Mouse (Mus musculus): ENCODE data around the gene Lpp.
"Not testable (repeated sequence)": the region's sequence is repeated elsewhere in the genome, so short reads cannot be mapped to it uniquely, and the experiment has no call there.

Gene Lpp

GRCm38 (mm10) chr16:25021743-25022359, 628.5 kb downstream of the Lpp start:
- not testable (repeated sequence) for DNase-seq

- DNase-seq = no peak
Measured at GRCm38 (mm10) chr16:25024591-25024990, 631.3 kb downstream of the Lpp start.

DNA sequence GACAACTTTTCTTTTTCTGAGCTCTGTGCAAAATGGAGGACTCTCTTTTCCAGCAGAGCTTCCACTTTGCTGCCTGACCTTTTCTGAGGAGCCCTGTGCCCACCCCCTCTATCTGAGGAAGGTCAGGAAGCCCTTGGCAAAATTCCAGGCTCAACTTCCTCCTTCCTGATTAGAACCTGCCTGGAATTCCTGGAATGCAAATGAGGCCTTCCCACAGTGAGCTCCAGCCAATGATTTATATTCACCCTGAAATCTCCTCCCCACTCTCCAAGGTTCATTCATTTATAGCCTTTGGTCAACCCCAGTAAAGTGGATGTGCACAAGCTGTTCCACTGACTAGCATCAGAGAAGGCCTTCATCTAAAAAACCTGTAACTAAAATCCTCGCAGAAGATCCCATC, 632.9 kb downstream of the Lpp start:
- DNase-seq = peak; percentile 50

DNA sequence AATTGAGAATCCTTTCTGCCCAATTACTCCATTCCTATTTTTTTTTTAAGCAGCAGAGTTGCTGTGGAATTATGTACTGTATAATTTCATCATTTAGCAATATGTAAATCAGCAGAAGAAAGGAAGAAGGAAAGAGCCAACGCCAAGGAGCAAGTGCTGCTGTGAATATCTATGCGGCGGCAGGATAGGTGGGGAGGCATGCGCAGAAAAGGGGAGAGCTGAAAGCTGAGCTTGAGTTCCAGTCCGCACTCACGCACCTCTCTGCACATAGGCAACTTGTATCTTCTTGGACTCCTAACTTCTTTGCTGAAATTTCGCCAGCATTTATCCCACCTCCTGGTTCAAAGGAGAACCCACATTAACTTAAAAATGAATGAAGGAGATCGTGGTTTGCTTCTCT, 636.2 kb downstream of the Lpp start:
- no peak for DNase-seq

- no peak for DNase-seq
Measured at GRCm38 (mm10) chr16:25037361-25037760, 644.1 kb downstream of the Lpp start.

GRCm38 (mm10) chr16:25038529-25038928, 645.2 kb downstream of the Lpp start:
- DNase-seq = no peak

DNA sequence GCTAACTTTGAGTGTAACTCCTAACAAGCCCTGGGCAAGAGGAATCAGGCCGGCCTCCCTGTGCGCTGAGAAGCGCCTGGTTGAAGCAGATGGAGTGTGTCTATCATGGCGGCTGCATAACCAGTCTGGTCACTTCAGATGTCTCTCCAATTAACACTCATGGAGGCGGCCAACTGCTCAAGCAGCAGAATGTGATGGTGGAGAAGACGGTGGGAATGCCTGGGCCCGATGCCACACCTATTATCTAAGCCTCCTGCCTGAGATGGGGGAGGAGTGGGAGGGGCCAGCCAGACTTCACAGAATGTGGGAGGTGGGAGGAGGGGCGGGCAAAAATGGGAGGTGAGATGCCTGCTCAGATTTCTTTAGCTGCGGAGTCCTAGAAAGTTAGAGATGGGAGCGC, 646.6 kb downstream of the Lpp start:
- no peak for DNase-seq

DNA sequence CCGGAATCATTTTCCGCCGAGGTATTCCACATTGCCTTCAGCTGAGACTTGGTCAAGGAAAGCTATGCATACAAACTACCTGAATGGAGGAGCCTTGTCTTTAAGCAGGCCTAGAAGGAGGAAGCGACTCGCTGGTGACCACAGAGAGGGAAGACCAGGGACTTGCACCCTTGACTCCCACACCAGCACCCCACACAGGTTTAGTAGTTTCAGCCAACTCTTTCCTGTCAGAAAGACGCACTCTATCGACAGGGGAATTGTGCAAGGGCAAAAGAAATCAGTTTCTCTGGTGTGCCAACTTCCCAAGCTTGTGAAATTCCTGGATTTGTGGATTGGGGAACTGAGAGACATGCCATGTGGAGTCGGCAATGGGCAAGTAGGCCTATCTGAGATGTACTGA, 647.9 kb downstream of the Lpp start:
- no peak for DNase-seq

- peak; percentile 22 for DNase-seq
Measured at GRCm38 (mm10) chr16:25041855-25042529, 648.7 kb downstream of the Lpp start.

Measured in embryo, embryonic 11 days (tissue).